Mouse (Mus musculus) kidney, embryonic 14.5 days (tissue): ENCODE measurements around the gene Lingo1. TPM values are rescaled to one million over a fixed set of nuclear protein-coding genes. Genes with fewer than 3 reads are reported as not detected.

Experiments
- ATAC-seq: fragments of 200-750 bp; cut with Nextera tagmentation; 2 replicates; pipeline ENCODE4 v1.8.0; 2017; ENCODE audit warnings: moderate number of reproducible peaks, mild to moderate bottlenecking, moderate TSS enrichment, moderate library complexity; ENCODE audit not compliant: low FRiP score, low TSS enrichment
- H3K27ac ChIP-seq: fragments of 300-500 bp; sonication (generic); 2 replicates; pipeline ENCODE4 v1.5.1; 2014; ENCODE audit warnings: low read depth, mild to moderate bottlenecking, low read length, moderate library complexity, mixed read lengths
- H3K27me3 ChIP-seq: fragments of 300-500 bp; sonication (generic); 2 replicates; pipeline ENCODE4 v1.6.1; 2014; ENCODE audit warnings: mild to moderate bottlenecking, low read length; ENCODE audit not compliant: control insufficient read depth, insufficient read depth
- H3K36me3 ChIP-seq: fragments of 300-500 bp; sonication (generic); 2 replicates; pipeline ENCODE4 v1.6.1; 2014; ENCODE audit warnings: low read length, mixed read lengths; ENCODE audit not compliant: control insufficient read depth, insufficient read depth
- H3K4me1 ChIP-seq: fragments of 300-500 bp; sonication (generic); 2 replicates; pipeline ENCODE4 v1.6.1; 2014; ENCODE audit warnings: low read length, mixed read lengths; ENCODE audit not compliant: control insufficient read depth, insufficient read depth
- H3K4me2 ChIP-seq: fragments of 300-500 bp; sonication (generic); replicated peaks from 2 replicates; pipeline ENCODE4 v1.6.1; 2014; ENCODE audit warnings: low read depth, mild to moderate bottlenecking, low read length
- H3K4me3 ChIP-seq: fragments of 300-500 bp; sonication (generic); 2 replicates; pipeline ENCODE4 v1.5.1; 2014; ENCODE audit warnings: mild to moderate bottlenecking, low read length
- H3K9ac ChIP-seq: fragments of 300-500 bp; sonication (generic); 2 replicates; pipeline ENCODE4 v1.6.1; 2014; ENCODE audit warnings: low read depth, mild to moderate bottlenecking, low read length, moderate library complexity
- H3K9me3 ChIP-seq: fragments of 300-500 bp; sonication (generic); 2 replicates; pipeline ENCODE4 v1.6.1; 2016; ENCODE audit warnings: low read length; ENCODE audit not compliant: control insufficient read depth
- WGBS: fragments of 180-500 bp; shearing (Covaris S2); extraction: QIAGEN DNeasy Blood & Tissue Kit; methylation state at CpG from one replicate; pipeline ENCODE4 v1.1.7; 2014; 5-methylcytosine and 5-hydroxymethylcytosine counted together
- polyA plus RNA-seq: library from polyadenylated mRNA; unstranded; fragments of >200 nt; fragmentation: Nextera tagmentation; extraction: Ambion mirVana; gene quantifications from 2 replicates; pipeline ENCODE4 v1.2.1, GENCODE M21; 2014

The Lingo1 gene
- polyA plus RNA-seq, 1 experiment from 2014 or later = 4.6 TPM

GRCm38 (mm10) chr9:56739181-56739737, 57.0 kb downstream of the Lingo1 start:
- Histone ChIP-seq H3K9ac (no peak overlapping the region), H3K4me2 (no peak overlapping the region), H3K36me3 (no peaks in the 10 kb centered on the region), H3K27me3 (no peaks in the 10 kb centered on the region), H3K9me3 (no peaks in the 10 kb centered on the region), H3K4me1 (no peaks in the 10 kb centered on the region), H3K4me3 (no peak overlapping the region), H3K27ac (no peak overlapping the region)
- no peak for ATAC-seq
- 66% methylated on average over 5 of the region's 5 CpGs for WGBS

GRCm38 (mm10) chr9:56738261-56739171, 57.8 kb downstream of the Lingo1 start:
- 45% methylated on average over 9 of the region's 9 CpGs for WGBS
- Histone ChIP-seq H3K4me3 (no peak overlapping the region), H3K27me3 (no peaks in the 10 kb centered on the region), H3K4me1 (no peaks in the 10 kb centered on the region), H3K36me3 (no peaks in the 10 kb centered on the region), H3K4me2 (no peak overlapping the region), H3K9ac (no peak overlapping the region), H3K27ac (no peak overlapping the region), H3K9me3 (no peaks in the 10 kb centered on the region)
- no peak for ATAC-seq

- Histone ChIP-seq H3K27ac (no peak overlapping the region), H3K9ac (no peak overlapping the region), H3K4me1 (no peaks in the 10 kb centered on the region), H3K4me2 (no peak overlapping the region), H3K9me3 (no peaks in the 10 kb centered on the region), H3K27me3 (no peaks in the 10 kb centered on the region), H3K36me3 (no peaks in the 10 kb centered on the region), H3K4me3 (no peak overlapping the region)
- WGBS = 71% methylated on average over 6 of the region's 6 CpGs
- no peak for ATAC-seq
These were observed 61.9 kb downstream of the Lingo1 start for GRCm38 (mm10) chr9:56734398-56734797.

GRCm38 (mm10) chr9:56730997-56731396, 65.3 kb downstream of the Lingo1 start:
- no peaks in the 10 kb centered on the region for H3K9me3 ChIP-seq
- no peak for ATAC-seq

GRCm38 (mm10) chr9:56729145-56729544, 67.1 kb downstream of the Lingo1 start:
- no peaks in the 10 kb centered on the region for H3K4me1 ChIP-seq
- no peaks in the 10 kb centered on the region for H3K36me3 ChIP-seq
- H3K4me3 ChIP-seq = no peak overlapping the region
- no peaks in the 10 kb centered on the region for H3K9me3 ChIP-seq
- no peak overlapping the region for H3K27ac ChIP-seq
- 45% methylated on average over 2 of the region's 2 CpGs for WGBS
- ATAC-seq = no peak
- H3K27me3 ChIP-seq = no peaks in the 10 kb centered on the region
- no peak overlapping the region for H3K9ac ChIP-seq
- no peak overlapping the region for H3K4me2 ChIP-seq

More at GRCm38 (mm10) chr9:56730997-56731396, 65.3 kb downstream of the Lingo1 start:
- Histone ChIP-seq H3K4me2 (no peak overlapping the region), H3K36me3 (no peaks in the 10 kb centered on the region), H3K27ac (no peak overlapping the region), H3K9ac (no peak overlapping the region), H3K27me3 (no peaks in the 10 kb centered on the region), H3K4me3 (no peak overlapping the region), H3K4me1 (no peaks in the 10 kb centered on the region)
- 76% methylated on average over 2 of the region's 2 CpGs for WGBS

GRCm38 (mm10) chr9:56727703-56728684, 68.3 kb downstream of the Lingo1 start:
- ATAC-seq = no peak
- H3K4me3 ChIP-seq = no peak overlapping the region
- H3K9me3 ChIP-seq = no peaks in the 10 kb centered on the region
- no peaks in the 10 kb centered on the region for H3K4me1 ChIP-seq
- no peak overlapping the region for H3K4me2 ChIP-seq
- no peak overlapping the region for H3K27ac ChIP-seq
- WGBS = 60% methylated on average over 15 of the region's 15 CpGs
- no peaks in the 10 kb centered on the region for H3K27me3 ChIP-seq
- H3K36me3 ChIP-seq = no peaks in the 10 kb centered on the region
- H3K9ac ChIP-seq = no peak overlapping the region

- WGBS = 20% methylated on average over 2 of the region's 2 CpGs
- no peak overlapping the region for H3K27ac ChIP-seq
- H3K36me3 ChIP-seq = no peaks in the 10 kb centered on the region
- no peaks in the 10 kb centered on the region for H3K9me3 ChIP-seq
- no peak for ATAC-seq
- H3K4me3 ChIP-seq = no peak overlapping the region
- no peaks in the 10 kb centered on the region for H3K27me3 ChIP-seq
- no peak overlapping the region for H3K9ac ChIP-seq
- no peaks in the 10 kb centered on the region for H3K4me1 ChIP-seq
- no peak overlapping the region for H3K4me2 ChIP-seq
These were observed 70.5 kb downstream of the Lingo1 start for GRCm38 (mm10) chr9:56725814-56726213.

- H3K9ac ChIP-seq = no peak overlapping the region
- H3K4me1 ChIP-seq = no peaks in the 10 kb centered on the region
- no peaks in the 10 kb centered on the region for H3K36me3 ChIP-seq
- no peak for ATAC-seq
- H3K4me3 ChIP-seq = no peak overlapping the region
- no peaks in the 10 kb centered on the region for H3K9me3 ChIP-seq
- H3K27ac ChIP-seq = no peak overlapping the region
- 75% methylated on average over 11 of the region's 11 CpGs for WGBS
- no peaks in the 10 kb centered on the region for H3K27me3 ChIP-seq
- no peak overlapping the region for H3K4me2 ChIP-seq
These were observed 74.0 kb downstream of the Lingo1 start for GRCm38 (mm10) chr9:56722089-56722825.
